Mouse (Mus musculus) kidney, adult 2 months (tissue): ENCODE data around the gene Naip5.
"Not testable (repeated sequence)": the region's sequence is repeated elsewhere in the genome, so short reads cannot be mapped to it uniquely, and the experiment has no call there.

ENCODE experiments used
- CTCF ChIP-seq: fragments of 200-500 bp; conservative IDR thresholded peaks from 2 replicates; pipeline ENCODE4 v1.5.1; 2011; ENCODE audit warnings: low read depth, mild to moderate bottlenecking, control low read depth, low read length, moderate library complexity, mixed read lengths; ENCODE audit not compliant: insufficient read depth, insufficient read length
- POLR2A ChIP-seq: fragments of 200-500 bp; IDR thresholded peaks from one replicate; pipeline ENCODE4 v1.6.1; 2011; ENCODE audit warnings: low read depth, low read length, control low read depth

- not testable (repeated sequence) for TF ChIP-seq CTCF, POLR2A
These were observed 9.8 kb upstream of the Naip5 start for GRCm38 (mm10) chr13:100255925-100256324.
